Mouse (Mus musculus) midbrain, postnatal 0 days (tissue): ENCODE results near the gene Derl3. TPM values are rescaled to one million over a fixed set of nuclear protein-coding genes. Genes with fewer than 3 reads are reported as not detected.

Experiments
- ATAC-seq: fragments of 200-750 bp; cut with Nextera tagmentation; 2 replicates; pipeline ENCODE4 v1.8.0; 2017; ENCODE audit warnings: moderate number of reproducible peaks, mild to moderate bottlenecking, moderate TSS enrichment, moderate library complexity; ENCODE audit not compliant: low FRiP score
- DNase-seq: peaks from one replicate; pipeline ENCODE4 v3.0.0-alpha.2; 2015; ENCODE audit warnings: low spot score
- H3K27ac ChIP-seq: fragments of 300-500 bp; sonication (generic); 2 replicates; pipeline ENCODE4 v1.5.1; 2014; ENCODE audit warnings: low read depth, mild to moderate bottlenecking, low read length, mixed read lengths
- H3K27me3 ChIP-seq: fragments of 300-500 bp; sonication (generic); 2 replicates; pipeline ENCODE4 v1.6.1; 2014; ENCODE audit warnings: low read length, control low read depth, mixed read lengths; ENCODE audit not compliant: insufficient read depth
- H3K36me3 ChIP-seq: fragments of 300-500 bp; sonication (generic); 2 replicates; pipeline ENCODE4 v1.6.1; 2014; ENCODE audit warnings: low read length, control low read depth, mixed read lengths; ENCODE audit not compliant: insufficient read depth
- H3K4me1 ChIP-seq: fragments of 300-500 bp; sonication (generic); 2 replicates; pipeline ENCODE4 v1.6.1; 2014; ENCODE audit warnings: mild to moderate bottlenecking, control low read depth, antibody characterized with exemption, low read length, mixed read lengths; ENCODE audit not compliant: insufficient read depth
- H3K4me2 ChIP-seq: fragments of 300-500 bp; sonication (generic); 2 replicates; pipeline ENCODE4 v1.6.1; 2014; ENCODE audit warnings: low read depth, mild to moderate bottlenecking, low read length, mixed read lengths; ENCODE audit not compliant: poor library complexity, severe bottlenecking
- H3K4me3 ChIP-seq: fragments of 300-500 bp; sonication (generic); 2 replicates; pipeline ENCODE4 v1.5.1; 2014; ENCODE audit warnings: low read depth, mild to moderate bottlenecking, low read length, moderate library complexity
- H3K9ac ChIP-seq: fragments of 300-500 bp; sonication (generic); replicated peaks from 2 replicates; pipeline ENCODE4 v1.6.1; 2014; ENCODE audit warnings: mild to moderate bottlenecking, low read length, moderate library complexity, mixed read lengths; ENCODE audit not compliant: poor library complexity, severe bottlenecking
- H3K9me3 ChIP-seq: fragments of 300-500 bp; sonication (generic); 2 replicates; pipeline ENCODE4 v1.6.1; 2016; ENCODE audit warnings: low read length, control low read depth
- CTCF ChIP-seq: IDR thresholded peaks from 2 replicates; pipeline ENCODE4 v1.5.1; 2016; ENCODE audit warnings: antibody characterized with exemption, mild to moderate bottlenecking
- WGBS: fragments of 180-500 bp; shearing (Covaris S2); extraction: QIAGEN DNeasy Blood & Tissue Kit; methylation state at CpG from one replicate; pipeline ENCODE4 v1.1.7; 2014; 5-methylcytosine and 5-hydroxymethylcytosine counted together
- polyA plus RNA-seq: library from polyadenylated mRNA; unstranded; fragments of >200 nt; fragmentation: Nextera tagmentation; extraction: Ambion mirVana; gene quantifications from 2 replicates; pipeline ENCODE4 v1.2.1, GENCODE M21; 2015
- total RNA-seq: library from RNA; depleted of rRNA; stranded (reverse); fragments of >200 nt; gene quantifications from 2 replicates; pipeline ENCODE4 v1.2.3, GENCODE M21; 2014

The Derl3 gene
- total and polyA plus RNA-seq, 2 experiments from 2014 or later = 1.4 TPM

GRCm38 (mm10) chr10:75878836-75879235 is 14.4 kb upstream of the Derl3 start:
- WGBS = 89% methylated on average over 3 of the region's 3 CpGs

GRCm38 (mm10) chr10:75880351-75880750 is 12.9 kb upstream of the Derl3 start:
- DNase-seq (no peak), ATAC-seq (no peak)
- Histone ChIP-seq H3K9me3 (no peaks in the 10 kb centered on the region), H3K36me3 (no peaks in the 10 kb centered on the region), H3K9ac (no peak overlapping the region), H3K27me3 (no peaks in the 10 kb centered on the region), H3K4me1 (no peaks in the 10 kb centered on the region), H3K4me2 (no peak overlapping the region), H3K27ac (no peak overlapping the region), H3K4me3 (no peak overlapping the region)
- TF ChIP-seq CTCF = no peak
- 93% methylated on average over 10 of the region's 10 CpGs for WGBS

More at GRCm38 (mm10) chr10:75878836-75879235, 14.4 kb upstream of the Derl3 start:
- Histone ChIP-seq H3K36me3 (no peaks in the 10 kb centered on the region), H3K4me2 (no peak overlapping the region), H3K27me3 (no peaks in the 10 kb centered on the region), H3K4me1 (peaks cover 2% of the 10 kb centered on the region; the same call in 1 of the 2 replicates), H3K9ac (no peak overlapping the region), H3K4me3 (no peak overlapping the region), H3K9me3 (no peaks in the 10 kb centered on the region), H3K27ac (no peak overlapping the region)
- DNase-seq (no peak), ATAC-seq (no peak)
- TF ChIP-seq CTCF = no peak

GRCm38 (mm10) chr10:75880771-75881577 is 12.2 kb upstream of the Derl3 start:
- no peaks in the 10 kb centered on the region for H3K36me3 ChIP-seq
- H3K9me3 ChIP-seq = no peaks in the 10 kb centered on the region
- no peaks in the 10 kb centered on the region for H3K27me3 ChIP-seq
- H3K4me3 ChIP-seq = no peak overlapping the region
- DNase-seq (no peak), ATAC-seq (no peak)
- no peak overlapping the region for H3K4me2 ChIP-seq
- no peak overlapping the region for H3K9ac ChIP-seq
- no peaks in the 10 kb centered on the region for H3K4me1 ChIP-seq
- H3K27ac ChIP-seq = no peak overlapping the region
- 58% methylated on average over 6 of the region's 6 CpGs for WGBS
- no peak for TF ChIP-seq CTCF

- no peak for TF ChIP-seq CTCF
- Histone ChIP-seq H3K9ac (no peak overlapping the region), H3K4me2 (no peak overlapping the region), H3K27ac (no peak overlapping the region), H3K4me3 (no peak overlapping the region), H3K36me3 (no peaks in the 10 kb centered on the region), H3K27me3 (no peaks in the 10 kb centered on the region), H3K4me1 (no peaks in the 10 kb centered on the region), H3K9me3 (no peaks in the 10 kb centered on the region)
- ATAC-seq = no peak
- no peak for DNase-seq
- 20% methylated on average over 20 of the region's 20 CpGs for WGBS
Observed at GRCm38 (mm10) chr10:75881578-75882432, 11.4 kb upstream of the Derl3 start.

- WGBS = 8% methylated on average over 15 of the region's 15 CpGs
- Histone ChIP-seq H3K27ac (no peak overlapping the region), H3K27me3 (no peaks in the 10 kb centered on the region), H3K4me1 (no peaks in the 10 kb centered on the region), H3K9ac (no peak overlapping the region), H3K36me3 (no peaks in the 10 kb centered on the region), H3K4me2 (peak overlapping the region; percentile 15; the same call in 1 of the 2 replicates), H3K9me3 (no peaks in the 10 kb centered on the region), H3K4me3 (no peak overlapping the region)
- no peak for TF ChIP-seq CTCF
- DNase-seq (no peak), ATAC-seq (no peak)
Observed at GRCm38 (mm10) chr10:75882433-75883231, 10.6 kb upstream of the Derl3 start.
